Mouse (Mus musculus) cerebellum, adult 9-11 months (tissue): ENCODE measurements around the gene Sbds.

Experiments used
- DNase-seq: peaks from one replicate; pipeline ENCODE4 v3.0.0; 2022

Sbds gene

DNA sequence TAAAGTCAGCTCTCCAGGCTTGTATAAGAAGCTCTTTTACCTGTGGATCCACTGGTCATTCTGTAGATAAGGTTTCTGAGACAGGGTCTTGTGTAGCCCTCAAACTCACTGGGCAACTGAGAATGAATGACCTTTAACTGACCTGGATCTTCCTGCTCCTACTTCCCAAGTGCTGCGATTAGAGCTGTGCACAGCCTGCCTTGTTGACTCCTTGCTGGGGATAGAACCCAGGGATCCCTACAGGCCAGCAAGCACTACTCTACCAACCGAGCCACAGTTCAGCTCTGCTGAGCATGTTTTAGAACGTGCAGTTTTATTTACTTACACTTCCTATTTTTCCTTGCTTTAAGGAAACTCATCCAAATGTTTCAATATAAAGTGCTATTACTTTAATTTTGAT lies 57.9 kb downstream of the Sbds start:
- no peak for DNase-seq

DNA sequence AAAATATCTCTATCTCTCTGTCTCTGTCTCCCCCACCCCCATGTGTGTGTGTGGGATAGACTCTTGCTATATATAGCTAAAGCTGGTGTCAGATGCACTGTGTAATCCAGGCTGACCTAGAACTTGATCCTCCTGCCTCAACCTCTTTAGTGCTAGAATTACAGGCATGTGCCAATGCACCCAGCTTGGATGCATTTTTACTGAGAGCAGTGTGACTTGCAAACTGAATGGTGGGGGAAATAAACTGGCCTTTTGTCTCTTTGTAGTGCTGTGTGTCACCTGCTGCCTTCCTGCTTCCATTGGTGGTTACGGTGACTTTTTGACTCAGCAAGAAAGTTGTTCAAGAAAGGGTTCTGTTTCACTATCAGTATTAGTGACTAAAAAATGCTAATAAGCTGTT lies 59.0 kb downstream of the Sbds start:
- DNase-seq = no peak
